Mouse (Mus musculus) stomach, postnatal 0 days (tissue): ENCODE data around the gene Sarnp. TPM values are rescaled to one million over a fixed set of nuclear protein-coding genes. Genes with fewer than 3 reads are reported as not detected.
A peak's percentile ranks its signal among the peaks of the same experiment; 100 is the strongest.

Source experiments
- ATAC-seq: fragments of 200-750 bp; cut with Nextera tagmentation; 2 replicates; pipeline ENCODE4 v1.8.0; 2017; ENCODE audit not compliant: low FRiP score, low TSS enrichment
- DNase-seq: peaks from one replicate; pipeline ENCODE4 v3.0.0-alpha.2; 2016; ENCODE audit warnings: low spot score
- H3K27ac ChIP-seq: fragments of 300-500 bp; sonication (generic); replicated peaks from 2 replicates; pipeline ENCODE4 v1.5.1; 2014; ENCODE audit warnings: mild to moderate bottlenecking, control low read depth
- H3K27me3 ChIP-seq: fragments of 300-500 bp; sonication (generic); 2 replicates; pipeline ENCODE4 v1.6.1; 2014; ENCODE audit warnings: low read length; ENCODE audit not compliant: control insufficient read depth, insufficient read depth
- H3K36me3 ChIP-seq: fragments of 300-500 bp; sonication (generic); 2 replicates; pipeline ENCODE4 v1.6.1; 2014; ENCODE audit warnings: low read length, mixed read lengths; ENCODE audit not compliant: control insufficient read depth, insufficient read depth
- H3K4me1 ChIP-seq: fragments of 300-500 bp; sonication (generic); replicated peaks from 2 replicates; pipeline ENCODE4 v1.6.1; 2014; ENCODE audit warnings: antibody characterized with exemption; ENCODE audit not compliant: control insufficient read depth, insufficient read depth
- H3K4me2 ChIP-seq: fragments of 300-500 bp; sonication (generic); replicated peaks from 2 replicates; pipeline ENCODE4 v1.6.1; 2014; ENCODE audit warnings: low read depth, mild to moderate bottlenecking, control low read depth, moderate library complexity
- H3K4me3 ChIP-seq: fragments of 300-500 bp; sonication (generic); 2 replicates; pipeline ENCODE4 v1.5.1; 2014; ENCODE audit warnings: low read depth, low read length, control low read depth
- H3K9ac ChIP-seq: fragments of 300-500 bp; sonication (generic); 2 replicates; pipeline ENCODE4 v1.6.1; 2014; ENCODE audit warnings: mild to moderate bottlenecking, low read length, control low read depth, mixed read lengths
- H3K9me3 ChIP-seq: fragments of 300-500 bp; sonication (generic); 2 replicates; pipeline ENCODE4 v1.6.1; 2016; ENCODE audit warnings: low read length; ENCODE audit not compliant: control insufficient read depth
- CTCF ChIP-seq: IDR thresholded peaks from 2 replicates; pipeline ENCODE4 v1.5.1; 2016; ENCODE audit warnings: antibody characterized with exemption, low read depth, mild to moderate bottlenecking, moderate library complexity
- EP300 ChIP-seq: optimal IDR thresholded peaks from 2 replicates; pipeline ENCODE3; 2016; ENCODE audit warnings: antibody characterized with exemption
- WGBS: fragments of 180-500 bp; shearing (Covaris S2); extraction: QIAGEN DNeasy Blood & Tissue Kit; methylation state at CpG from one replicate; pipeline ENCODE4 v1.1.7; 2014; 5-methylcytosine and 5-hydroxymethylcytosine counted together
- polyA plus RNA-seq: library from polyadenylated mRNA; unstranded; fragments of >200 nt; fragmentation: Nextera tagmentation; extraction: Ambion mirVana; gene quantifications from 2 replicates; pipeline ENCODE4 v1.2.1, GENCODE M21; 2015

Sarnp gene
- polyA plus RNA-seq, 1 experiment from 2014 or later = 104 TPM

DNA sequence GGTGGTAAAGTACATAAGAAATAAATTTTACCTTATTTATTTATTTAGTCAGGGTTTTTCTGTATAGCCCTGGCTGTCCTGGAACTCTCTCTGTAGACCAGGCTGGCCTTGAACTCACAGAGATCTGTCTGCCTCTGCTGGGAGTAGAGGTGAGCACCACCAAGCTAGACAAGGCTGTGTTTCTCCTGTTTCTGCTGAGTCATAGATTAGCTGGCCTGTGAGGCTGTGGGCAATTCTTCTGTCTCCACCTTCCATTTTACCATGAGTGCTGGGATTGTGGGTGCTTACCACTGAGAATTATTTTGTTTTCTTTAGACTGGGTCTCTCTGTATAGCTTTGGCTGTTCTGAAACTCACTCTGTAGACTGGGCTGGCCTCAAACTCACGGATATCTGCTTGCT is 84.3 kb downstream of the Sarnp start:
- Histone ChIP-seq H3K27me3 (no peaks in the 10 kb centered on the region), H3K27ac (no peak overlapping the region), H3K4me2 (no peak overlapping the region), H3K4me1 (no peaks in the 10 kb centered on the region), H3K36me3 (no peaks in the 10 kb centered on the region), H3K9ac (no peak overlapping the region), H3K4me3 (no peak overlapping the region), H3K9me3 (no peaks in the 10 kb centered on the region)
- WGBS = 79% methylated on average over 1 of the region's 1 CpGs
- DNase-seq (no peak), ATAC-seq (no peak)
- TF ChIP-seq CTCF = no peak
- TF ChIP-seq EP300 = no peak

DNA sequence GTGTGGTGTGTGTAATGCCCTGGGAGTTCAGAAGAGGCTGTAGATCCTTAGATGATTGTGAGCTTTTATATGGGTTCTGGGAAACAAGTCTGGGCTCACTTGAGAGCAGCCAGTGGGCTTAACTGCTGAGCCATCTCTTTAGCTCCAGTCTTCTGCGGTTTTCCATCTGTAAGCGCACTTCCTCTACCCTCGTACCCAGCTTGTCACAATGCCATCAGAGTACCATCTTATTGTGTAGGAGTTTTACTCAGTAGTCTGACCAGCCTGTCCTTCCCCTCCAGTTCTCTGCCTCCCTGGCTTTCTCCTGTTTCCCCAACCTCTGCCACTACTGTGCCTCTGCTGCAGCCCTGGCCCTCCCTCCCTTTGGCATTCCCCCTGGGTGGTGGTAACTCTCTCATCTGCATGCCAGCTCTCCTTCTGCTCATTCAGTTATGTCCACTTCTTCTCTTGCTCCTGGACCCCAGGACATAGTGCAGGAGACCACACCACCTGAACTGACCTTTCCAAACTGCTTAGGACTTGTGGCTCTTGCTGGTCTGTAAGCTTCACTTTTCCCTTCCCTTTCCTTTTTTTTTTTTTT is 85.4 kb downstream of the Sarnp start:
- Histone ChIP-seq H3K4me1 (no peaks in the 10 kb centered on the region), H3K4me2 (no peak overlapping the region), H3K36me3 (no peaks in the 10 kb centered on the region), H3K9me3 (no peaks in the 10 kb centered on the region), H3K27ac (no peak overlapping the region), H3K9ac (no peak overlapping the region), H3K4me3 (no peak overlapping the region), H3K27me3 (no peaks in the 10 kb centered on the region)
- no peak for ATAC-seq
- 72% methylated on average over 3 of the region's 3 CpGs for WGBS
- TF ChIP-seq EP300 = no peak
- TF ChIP-seq CTCF = no peak
- no peak for DNase-seq

- ATAC-seq = no peak
- no peaks in the 10 kb centered on the region for H3K27me3 ChIP-seq
These were observed 87.7 kb downstream of the Sarnp start for GRCm38 (mm10) chr10:128904812-128905211.

GRCm38 (mm10) chr10:128908778-128909448 is 91.8 kb downstream of the Sarnp start:
- WGBS = 40% methylated on average over 13 of the region's 13 CpGs
- TF ChIP-seq CTCF (no peak), EP300 (no peak)
- Histone ChIP-seq H3K27me3 (no peaks in the 10 kb centered on the region), H3K36me3 (peaks cover 4% of the 10 kb centered on the region; the same call in 1 of the 2 replicates), H3K4me3 (peak overlapping the region; percentile 92), H3K9me3 (no peaks in the 10 kb centered on the region), H3K4me2 (peak overlapping the region; percentile 72), H3K27ac (peak overlapping the region; percentile 97), H3K4me1 (no peaks in the 10 kb centered on the region), H3K9ac (peak overlapping the region; percentile 97)
- DNase-seq (peak; percentile 55), ATAC-seq (peak; percentile 51)

More at GRCm38 (mm10) chr10:128904812-128905211, 87.7 kb downstream of the Sarnp start:
- no peak for DNase-seq
- H3K36me3 ChIP-seq = no peaks in the 10 kb centered on the region
- no peak overlapping the region for H3K4me3 ChIP-seq
- no peak overlapping the region for H3K4me2 ChIP-seq
- TF ChIP-seq CTCF (no peak), EP300 (no peak)
- H3K4me1 ChIP-seq = no peaks in the 10 kb centered on the region
- no peak overlapping the region for H3K27ac ChIP-seq
- WGBS = 77% methylated on average over 5 of the region's 5 CpGs
- H3K9me3 ChIP-seq = no peaks in the 10 kb centered on the region
- no peak overlapping the region for H3K9ac ChIP-seq

GRCm38 (mm10) chr10:128909567-128910028 is 92.5 kb downstream of the Sarnp start:
- no peak for TF ChIP-seq CTCF
- TF ChIP-seq EP300 = no peak
- peak; percentile 85 for ATAC-seq
- Histone ChIP-seq H3K27ac (peak overlapping the region; percentile 97), H3K27me3 (no peaks in the 10 kb centered on the region), H3K4me1 (no peaks in the 10 kb centered on the region), H3K4me3 (peak overlapping the region; percentile 92), H3K9ac (peak overlapping the region; percentile 97), H3K4me2 (peak overlapping the region; percentile 72), H3K9me3 (no peaks in the 10 kb centered on the region), H3K36me3 (peaks cover 4% of the 10 kb centered on the region; the same call in 1 of the 2 replicates)
- peak; percentile 93 for DNase-seq
- WGBS = 0% methylated on average over 25 of the region's 41 CpGs
